Mouse (Mus musculus) MEL (cell line): Measurements from ENCODE around the gene Pdcl2. TPM values are rescaled to one million over a fixed set of nuclear protein-coding genes. Genes with fewer than 3 reads are reported as not detected.

Experiments
- DNase-seq: peaks from one replicate; pipeline ENCODE4 v3.0.0; 2011; ENCODE audit warnings: low read depth, low spot score
- H3K27ac ChIP-seq: 2 replicates; pipeline ENCODE4 v1.5.1; 2012; ENCODE audit warnings: low read depth, mild to moderate bottlenecking, control low read depth, low read length, moderate library complexity; ENCODE audit not compliant: control insufficient read depth
- H3K27me3 ChIP-seq, 2 experiments: fragments of 150-350 bp in 1 of 2; sonication (generic) in 1 of 2; 2 replicates each; pipeline ENCODE4 v1.6.1; 2012; ENCODE audit warnings: low read length in 2 of 2, mild to moderate bottlenecking in 2 of 2, improper control_type of control experiment in 1 of 2, moderate library complexity in 1 of 2; ENCODE audit not compliant: insufficient read depth in 2 of 2, control insufficient read depth in 1 of 2
- H3K36me3 ChIP-seq, 2 experiments: 2 replicates each; pipeline ENCODE4 v1.6.1; 2012 to 2014; ENCODE audit warnings: low read length in 2 of 2, improper control_type of control experiment in 1 of 2, inconsistent platforms in 1 of 2, mild to moderate bottlenecking in 1 of 2; ENCODE audit not compliant: insufficient read depth in 2 of 2, control insufficient read depth in 1 of 2
- H3K4me1 ChIP-seq, 2 experiments: fragments of 150-350 bp in 1 of 2; sonication (generic) in 1 of 2; 2 replicates each; pipeline ENCODE4 v1.6.1; 2012; ENCODE audit warnings: low read length in 2 of 2, improper control_type of control experiment in 1 of 2, mild to moderate bottlenecking in 1 of 2; ENCODE audit not compliant: insufficient read depth in 2 of 2, control insufficient read depth in 1 of 2
- H3K4me3 ChIP-seq, 2 experiments: fragments of 150-350 bp in 1 of 2; sonication (generic) in 1 of 2; 2 replicates each; pipeline ENCODE4 v1.5.1; 2012; ENCODE audit warnings: low read depth in 2 of 2, low read length in 2 of 2, mild to moderate bottlenecking in 2 of 2, moderate library complexity in 2 of 2, control low read depth in 1 of 2, improper control_type of control experiment in 1 of 2; ENCODE audit not compliant: control insufficient read depth in 1 of 2, insufficient read depth in 1 of 2
- H3K79me2 ChIP-seq: 2 replicates; pipeline ENCODE4 v1.6.1; 2012; ENCODE audit warnings: mild to moderate bottlenecking, low read length, moderate library complexity; ENCODE audit not compliant: control insufficient read depth, poor library complexity, insufficient read depth
- H3K9ac ChIP-seq: 2 replicates; pipeline ENCODE4 v1.6.1; 2012; ENCODE audit warnings: low read depth, mild to moderate bottlenecking, control low read depth, low read length, moderate library complexity; ENCODE audit not compliant: control insufficient read depth, poor library complexity, severe bottlenecking
- H3K9me3 ChIP-seq: fragments of 150-350 bp; sonication (generic); replicated peaks from 2 replicates; pipeline ENCODE4 v1.6.1; 2012; ENCODE audit warnings: mild to moderate bottlenecking, low read length, improper control_type of control experiment, moderate library complexity; ENCODE audit not compliant: insufficient read depth
- BHLHE40 ChIP-seq: IDR thresholded peaks from 2 replicates; pipeline ENCODE4 v1.6.1; 2012; ENCODE audit warnings: low read depth, mild to moderate bottlenecking, inconsistent platforms, low read length, improper control_type of control experiment, borderline replicate concordance
- CHD1 ChIP-seq: IDR thresholded peaks from 2 replicates; pipeline ENCODE4 v1.6.1; 2012; ENCODE audit warnings: low read depth, mild to moderate bottlenecking, inconsistent platforms, low read length, improper control_type of control experiment
- CTCF ChIP-seq, 3 experiments: IDR thresholded peaks in 2 of 3; conservative IDR thresholded peaks in 1 of 3; 2 replicates each; pipeline ENCODE4 v1.5.1; 2011 to 2012; ENCODE audit warnings: low read length in 3 of 3, low read depth in 2 of 3, mild to moderate bottlenecking in 2 of 3, improper control_type of control experiment in 1 of 3, inconsistent platforms in 1 of 3, mixed read lengths in 1 of 3, moderate library complexity in 1 of 3; ENCODE audit not compliant: control insufficient read depth in 1 of 3, insufficient read depth in 1 of 3, poor library complexity in 1 of 3, severe bottlenecking in 1 of 3
- ELF1 ChIP-seq: IDR thresholded peaks from 2 replicates; pipeline ENCODE4 v1.6.1; 2014; ENCODE audit warnings: low read depth, mild to moderate bottlenecking, inconsistent platforms, low read length, improper control_type of control experiment, moderate library complexity
- EP300 ChIP-seq, 2 experiments: IDR thresholded peaks; 2 replicates each; pipeline ENCODE4 v1.6.1; 2011; ENCODE audit warnings: improper control_type of control experiment in 2 of 2, low read length in 2 of 2, low read depth in 1 of 2, mild to moderate bottlenecking in 1 of 2
- ETS1 ChIP-seq: IDR thresholded peaks from 2 replicates; pipeline ENCODE4 v1.6.1; 2012; ENCODE audit warnings: low read depth, mild to moderate bottlenecking, inconsistent platforms, low read length, improper control_type of control experiment, moderate library complexity
- GATA1 ChIP-seq: IDR thresholded peaks from 2 replicates; pipeline ENCODE4 v1.6.1; 2011; ENCODE audit warnings: low read depth, low read length, improper control_type of control experiment
- HCFC1 ChIP-seq: IDR thresholded peaks from 2 replicates; pipeline ENCODE4 v1.6.1; 2012; ENCODE audit warnings: low read depth, mild to moderate bottlenecking, inconsistent platforms, low read length, improper control_type of control experiment, moderate library complexity
- JUND ChIP-seq: IDR thresholded peaks from 2 replicates; pipeline ENCODE4 v1.6.1; 2011; ENCODE audit warnings: low read depth, mild to moderate bottlenecking, improper control_type of control experiment, low read length
- KAT2A ChIP-seq: conservative IDR thresholded peaks from 2 replicates; pipeline ENCODE4 v1.6.1; 2012; ENCODE audit warnings: low read depth, low read length, improper control_type of control experiment, inconsistent platforms
- MAFK ChIP-seq: IDR thresholded peaks from 2 replicates; pipeline ENCODE4 v1.6.1; 2011; ENCODE audit warnings: low read depth, mild to moderate bottlenecking, low read length, improper control_type of control experiment, borderline replicate concordance
- MAX ChIP-seq: IDR thresholded peaks from 2 replicates; pipeline ENCODE4 v1.6.1; 2011; ENCODE audit warnings: low read length, improper control_type of control experiment
- MEF2A ChIP-seq: IDR thresholded peaks from 2 replicates; pipeline ENCODE4 v1.6.1; 2014; ENCODE audit warnings: low read depth, mild to moderate bottlenecking, inconsistent platforms, low read length, improper control_type of control experiment; ENCODE audit not compliant: poor library complexity, insufficient replicate concordance, severe bottlenecking; ENCODE audit errors: extremely low read depth
- MXI1 ChIP-seq: IDR thresholded peaks from 2 replicates; pipeline ENCODE4 v1.6.1; 2011; ENCODE audit warnings: mild to moderate bottlenecking, low read depth, low read length, improper control_type of control experiment
- MYC ChIP-seq: IDR thresholded peaks from 2 replicates; pipeline ENCODE4 v1.6.1; 2011; ENCODE audit warnings: low read depth, mild to moderate bottlenecking, low read length, improper control_type of control experiment, moderate library complexity
- NELFE ChIP-seq: IDR thresholded peaks from 2 replicates; pipeline ENCODE4 v1.6.1; 2011; ENCODE audit warnings: low read depth, low read length, improper control_type of control experiment
- NRF1 ChIP-seq: IDR thresholded peaks from 2 replicates; pipeline ENCODE4 v1.6.1; 2014; ENCODE audit warnings: low read depth, mild to moderate bottlenecking, inconsistent platforms, low read length, improper control_type of control experiment, moderate library complexity; ENCODE audit not compliant: poor library complexity, insufficient read depth, severe bottlenecking
- POLR2AphosphoS2 ChIP-seq: IDR thresholded peaks from 2 replicates; pipeline ENCODE4 v1.6.1; 2011; ENCODE audit warnings: low read length, improper control_type of control experiment
- RCOR1 ChIP-seq: IDR thresholded peaks from 2 replicates; pipeline ENCODE4 v1.6.1; 2012; ENCODE audit warnings: low read depth, mild to moderate bottlenecking, inconsistent platforms, low read length, improper control_type of control experiment
- SIN3A ChIP-seq: IDR thresholded peaks from 2 replicates; pipeline ENCODE4 v1.6.1; 2012; ENCODE audit warnings: low read length, improper control_type of control experiment, inconsistent platforms
- SMC3 ChIP-seq: IDR thresholded peaks from 2 replicates; pipeline ENCODE4 v1.6.1; 2011; ENCODE audit warnings: low read depth, low read length, improper control_type of control experiment
- TAL1 ChIP-seq: IDR thresholded peaks from 2 replicates; pipeline ENCODE4 v1.6.1; 2012; ENCODE audit warnings: mild to moderate bottlenecking, inconsistent platforms, low read length, moderate library complexity, mixed read lengths
- TBP ChIP-seq: IDR thresholded peaks from 2 replicates; pipeline ENCODE4 v1.8.0; 2011; ENCODE audit warnings: low read depth, low read length, improper control_type of control experiment
- TCF12 ChIP-seq: IDR thresholded peaks from 2 replicates; pipeline ENCODE4 v1.6.1; 2014; ENCODE audit warnings: low read depth, mild to moderate bottlenecking, inconsistent platforms, low read length, improper control_type of control experiment, moderate library complexity
- USF1 ChIP-seq: IDR thresholded peaks from 2 replicates; pipeline ENCODE4 v1.6.1; 2014; ENCODE audit warnings: low read depth, mild to moderate bottlenecking, inconsistent platforms, low read length, improper control_type of control experiment, moderate library complexity
- USF2 ChIP-seq, 2 experiments: IDR thresholded peaks; 2 replicates each; pipeline ENCODE4 v1.6.1; 2011 to 2012; ENCODE audit warnings: improper control_type of control experiment in 2 of 2, low read length in 2 of 2, borderline replicate concordance in 1 of 2, inconsistent platforms in 1 of 2, low read depth in 1 of 2, mild to moderate bottlenecking in 1 of 2; ENCODE audit not compliant: insufficient read depth in 1 of 2
- ZC3H11A ChIP-seq: IDR thresholded peaks from 2 replicates; pipeline ENCODE4 v1.6.1; 2012; ENCODE audit warnings: low read depth, mild to moderate bottlenecking, inconsistent platforms, low read length, improper control_type of control experiment
- ZMIZ1 ChIP-seq: IDR thresholded peaks from 2 replicates; pipeline ENCODE4 v1.6.1; 2012; ENCODE audit warnings: low read depth, mild to moderate bottlenecking, inconsistent platforms, low read length, improper control_type of control experiment, moderate library complexity
- ZNF384 ChIP-seq: IDR thresholded peaks from 2 replicates; pipeline ENCODE4 v1.6.1; 2012; ENCODE audit warnings: low read depth, mild to moderate bottlenecking, inconsistent platforms, low read length, improper control_type of control experiment
- polyA plus RNA-seq, 2 experiments: library from polyadenylated mRNA; stranded (reverse) in 1 of 2; unstranded in 1 of 2; fragments of >175 nt in 1 of 2; fragments of >200 nt in 1 of 2; gene quantifications; 2 replicates each; pipeline versions ENCODE4 v1.2.1 to v1.2.4; 2012; ENCODE audit warnings: low replicate concordance in 2 of 2, low read depth in 1 of 2; ENCODE audit not compliant: insufficient read length in 2 of 2, insufficient read depth in 1 of 2, missing spikeins in 1 of 2
- total RNA-seq: library from RNA; depleted of rRNA; stranded (reverse); fragments of 300-350 nt; gene quantifications from 2 replicates; pipeline ENCODE4 v1.2.3, GENCODE M21; 2012

Gene Pdcl2
- total and polyA plus RNA-seq, 3 experiments, result not detected

- H3K9ac ChIP-seq, result no peak overlapping the region
- peaks cover 3 to 4% of the 10 kb centered on the region in 2 experiments; a peak in 3 of 4 replicates for H3K4me1 ChIP-seq
- H3K79me2 ChIP-seq, result peaks cover 18% of the 10 kb centered on the region
- H3K9me3 ChIP-seq, result no peaks in the 10 kb centered on the region
- no peak overlapping the region for H3K27ac ChIP-seq
- H3K4me3 ChIP-seq, result no peak overlapping the region
- DNase-seq, result no peak
- TF ChIP-seq MEF2A (no peak), TAL1 (no peak), MAFK (no peak), ZMIZ1 (no peak), POLR2AphosphoS2 (no peak), CTCF (IDR thresholded peaks at IDR 0.05 in 2 of 3, conservative IDR thresholded peaks at IDR 0.05 in 1 of 3; ENCODE audit: control insufficient read depth in 1 of 3, insufficient read depth in 1 of 3, low read depth in 2 of 3, low read length in 3 of 3, poor library complexity in 1 of 3, severe bottlenecking in 1 of 3) (peak in 1 of 3 experiments; percentile 16; a peak in 2 of 6 replicates), GATA1 (no peak)
- peaks cover 2 to 14% of the 10 kb centered on the region in 2 experiments; a peak in 3 of 4 replicates for H3K36me3 ChIP-seq
- no peaks in the 10 kb centered on the region for H3K27me3 ChIP-seq
Measured at GRCm38 (mm10) chr5:76302009-76302408, 28.9 kb downstream of the Pdcl2 start.

GRCm38 (mm10) chr5:76289234-76289691 is 41.7 kb downstream of the Pdcl2 start:
- H3K27ac ChIP-seq, result peak overlapping the region; percentile 74
- DNase-seq, result peak; percentile 75
- H3K27me3 ChIP-seq, result no peaks in the 10 kb centered on the region
- 0 out of 2 replicates have a peak, but pooled peaks have one; percentile 33 for TF ChIP-seq TBP
- TF ChIP-seq EP300 (IDR thresholded peaks at IDR 0.05; ENCODE audit: low read depth in 1 of 2, low read length in 2 of 2), result peak; percentile 81; a peak in 3 of 4 replicates
- TF ChIP-seq NELFE, result peak; percentile 21; the same call in 1 of the 2 replicates
- TF ChIP-seq JUND, result 0 out of 2 replicates have a peak, but pooled peaks have one; percentile 34
- no peak for TF ChIP-seq CHD1
- TF ChIP-seq NRF1, result peak; percentile 16; the same call in 1 of the 2 replicates
- TF ChIP-seq SIN3A, result peak; percentile 81
- TF ChIP-seq GATA1, result peak; percentile 91
- no peak for TF ChIP-seq SMC3
- peak; percentile 71 for TF ChIP-seq RCOR1
- TF ChIP-seq KAT2A, result peak; percentile 38; the same call in 1 of the 2 replicates
- TF ChIP-seq BHLHE40, result peak; percentile 62; the same call in 1 of the 2 replicates
- peak; percentile 85 for TF ChIP-seq MAX
- peak in 1 of 2 experiments; percentile 82; a peak in 2 of 4 replicates for TF ChIP-seq USF2 (IDR thresholded peaks at IDR 0.05; ENCODE audit: borderline replicate concordance in 1 of 2, insufficient read depth in 1 of 2, low read depth in 1 of 2, low read length in 2 of 2)
- no peak for TF ChIP-seq ZC3H11A
- TF ChIP-seq ZMIZ1, result no peak
- peak; percentile 96 for TF ChIP-seq USF1
- peak; percentile 94 for TF ChIP-seq ETS1
- TF ChIP-seq ZNF384, result no peak
- TF ChIP-seq MXI1, result peak; percentile 86
- TF ChIP-seq MYC, result peak; percentile 60
- TF ChIP-seq MEF2A, result peak; percentile 62; the same call in 1 of the 2 replicates
- 0 out of 2 replicates have a peak, but pooled peaks have one; percentile 14 for TF ChIP-seq ELF1
- no peak for TF ChIP-seq TAL1
- TF ChIP-seq HCFC1, result peak; percentile 38; the same call in 1 of the 2 replicates
- 0 out of 2 replicates have a peak, but pooled peaks have one; percentile 68 for TF ChIP-seq TCF12
- TF ChIP-seq MAFK, result peak; percentile 95
- peaks cover 18 to 28% of the 10 kb centered on the region in 2 experiments for H3K4me1 ChIP-seq
- peaks cover 0 to 28% of the 10 kb centered on the region in 2 experiments; a peak in 2 of 4 replicates for H3K36me3 ChIP-seq
- peaks cover 4% of the 10 kb centered on the region for H3K79me2 ChIP-seq
- H3K4me3 ChIP-seq, result peak overlapping the region; percentile 27 to 54
- H3K9me3 ChIP-seq, result no peaks in the 10 kb centered on the region
- H3K9ac ChIP-seq, result peak overlapping the region; percentile 52
